Mouse (Mus musculus) hindbrain, embryonic 10.5 days (tissue): ENCODE data around the gene Col4a3. TPM values are rescaled to one million over a fixed set of nuclear protein-coding genes. Genes with fewer than 3 reads are reported as not detected.

ENCODE experiments used
- DNase-seq: peaks from one replicate; pipeline ENCODE4 v3.0.0-alpha.2; 2017; ENCODE audit warnings: low spot score
- H3K27ac ChIP-seq: fragments of 300-500 bp; sonication (generic); 2 replicates; pipeline ENCODE4 v1.5.1; 2016; ENCODE audit warnings: mild to moderate bottlenecking, moderate library complexity
- H3K27me3 ChIP-seq: fragments of 300-500 bp; sonication (generic); 2 replicates; pipeline ENCODE4 v1.6.1; 2016; ENCODE audit warnings: mild to moderate bottlenecking; ENCODE audit not compliant: poor library complexity, insufficient read depth, severe bottlenecking
- H3K36me3 ChIP-seq: fragments of 300-500 bp; sonication (generic); 2 replicates; pipeline ENCODE4 v1.6.1; 2016; ENCODE audit warnings: mild to moderate bottlenecking, moderate library complexity
- H3K4me1 ChIP-seq: fragments of 300-500 bp; sonication (generic); replicated peaks from 2 replicates; pipeline ENCODE4 v1.6.1; 2016; ENCODE audit warnings: mild to moderate bottlenecking
- H3K4me3 ChIP-seq: fragments of 300-500 bp; sonication (generic); 2 replicates; pipeline ENCODE4 v1.5.1; 2016; ENCODE audit warnings: mild to moderate bottlenecking, moderate library complexity
- H3K9me3 ChIP-seq: fragments of 300-500 bp; sonication (generic); 2 replicates; pipeline ENCODE4 v1.6.1; 2016; ENCODE audit warnings: mild to moderate bottlenecking, moderate library complexity
- WGBS: fragments of 180-500 bp; shearing (Covaris S2); methylation state at CpG from one replicate; pipeline ENCODE4 v1.1.7; 2016; 5-methylcytosine and 5-hydroxymethylcytosine counted together
- polyA plus RNA-seq: library from polyadenylated mRNA; unstranded; fragments of >200 nt; fragmentation: Nextera tagmentation; extraction: Ambion mirVana; gene quantifications from 2 replicates; pipeline ENCODE4 v1.2.1, GENCODE M21; 2016

Col4a3 gene
- polyA plus RNA-seq, 1 experiment from 2014 or later = 0.18 TPM

DNA sequence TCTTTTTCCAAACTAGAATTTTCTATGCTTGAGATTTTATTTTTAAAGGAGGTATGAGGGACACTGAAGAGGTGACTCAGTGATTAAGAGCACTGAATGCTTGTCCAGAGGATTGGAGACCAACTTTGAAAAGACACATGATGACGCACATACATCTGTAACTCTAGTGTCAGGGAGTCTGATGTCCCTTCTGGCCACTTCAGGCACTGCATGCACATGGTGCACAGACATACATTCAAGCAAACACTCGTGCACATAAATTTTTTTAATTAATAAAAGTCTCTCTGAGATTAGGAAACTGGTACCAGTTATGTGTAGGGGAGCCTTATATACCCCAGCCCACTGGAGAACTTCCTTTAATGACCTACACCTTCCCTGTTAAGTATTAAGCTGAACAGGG is 10.5 kb upstream of the Col4a3 start:
- H3K4me1 ChIP-seq = no peaks in the 10 kb centered on the region
- H3K27me3 ChIP-seq = no peaks in the 10 kb centered on the region
- H3K9me3 ChIP-seq = no peaks in the 10 kb centered on the region
- no peak overlapping the region for H3K27ac ChIP-seq
- no peak for DNase-seq
- 89% methylated on average over 2 of the region's 2 CpGs for WGBS
- H3K36me3 ChIP-seq = no peaks in the 10 kb centered on the region
- no peak overlapping the region for H3K4me3 ChIP-seq

GRCm38 (mm10) chr1:82577339-82577738 is 9.4 kb upstream of the Col4a3 start:
- H3K27ac ChIP-seq = no peak overlapping the region
- no peaks in the 10 kb centered on the region for H3K9me3 ChIP-seq
- no peak for DNase-seq
- no peaks in the 10 kb centered on the region for H3K36me3 ChIP-seq
- no peaks in the 10 kb centered on the region for H3K4me1 ChIP-seq
- 91% methylated on average over 10 of the region's 10 CpGs for WGBS
- H3K27me3 ChIP-seq = no peaks in the 10 kb centered on the region
- H3K4me3 ChIP-seq = no peak overlapping the region

DNA sequence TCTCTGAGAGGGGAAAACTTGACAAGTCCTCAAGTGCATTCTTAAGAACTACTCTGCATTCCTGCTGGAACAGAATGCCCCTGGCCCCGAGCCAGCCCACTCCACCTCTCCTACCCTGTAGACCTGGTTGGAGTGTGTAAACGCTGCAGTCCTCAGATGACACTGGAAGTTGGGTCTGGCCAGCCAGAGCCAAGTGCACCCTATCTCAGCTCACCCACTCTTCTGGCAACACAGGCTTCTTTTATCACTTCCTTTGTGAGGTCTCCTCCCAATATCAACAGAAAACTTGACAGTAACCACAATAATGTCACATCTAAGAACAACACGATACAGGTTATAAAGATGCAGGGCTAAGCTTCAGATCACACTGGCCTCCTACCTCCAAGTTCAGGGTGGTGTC is 8.8 kb upstream of the Col4a3 start:
- Histone ChIP-seq H3K4me1 (no peaks in the 10 kb centered on the region), H3K27me3 (no peaks in the 10 kb centered on the region), H3K9me3 (no peaks in the 10 kb centered on the region), H3K4me3 (no peak overlapping the region), H3K36me3 (no peaks in the 10 kb centered on the region), H3K27ac (no peak overlapping the region)
- no peak for DNase-seq
- WGBS = 88% methylated on average over 3 of the region's 3 CpGs

DNA sequence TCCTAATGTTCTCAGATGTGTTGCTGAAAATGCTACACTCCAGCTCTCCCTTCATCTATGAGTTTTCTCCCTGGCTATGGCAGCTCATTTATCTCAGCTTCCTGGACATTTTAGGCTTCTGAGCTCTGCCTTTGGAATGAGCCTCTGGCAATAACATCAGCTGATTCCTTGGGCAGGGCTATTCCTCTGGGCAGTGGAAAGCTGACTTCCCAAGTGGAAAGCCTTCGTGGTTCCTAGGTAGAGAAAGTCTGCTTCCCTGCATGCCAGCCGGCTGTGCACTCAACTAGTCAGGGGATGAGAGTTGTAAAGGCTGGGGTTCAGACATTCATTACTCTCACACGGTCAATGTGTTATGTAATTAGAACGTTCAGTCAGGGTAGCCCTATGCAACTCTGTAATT is 8.4 kb upstream of the Col4a3 start:
- H3K9me3 ChIP-seq = no peaks in the 10 kb centered on the region
- H3K4me1 ChIP-seq = no peaks in the 10 kb centered on the region
- H3K36me3 ChIP-seq = no peaks in the 10 kb centered on the region
- DNase-seq = no peak
- no peak overlapping the region for H3K27ac ChIP-seq
- 79% methylated on average over 4 of the region's 4 CpGs for WGBS
- no peaks in the 10 kb centered on the region for H3K27me3 ChIP-seq
- H3K4me3 ChIP-seq = no peak overlapping the region

DNA sequence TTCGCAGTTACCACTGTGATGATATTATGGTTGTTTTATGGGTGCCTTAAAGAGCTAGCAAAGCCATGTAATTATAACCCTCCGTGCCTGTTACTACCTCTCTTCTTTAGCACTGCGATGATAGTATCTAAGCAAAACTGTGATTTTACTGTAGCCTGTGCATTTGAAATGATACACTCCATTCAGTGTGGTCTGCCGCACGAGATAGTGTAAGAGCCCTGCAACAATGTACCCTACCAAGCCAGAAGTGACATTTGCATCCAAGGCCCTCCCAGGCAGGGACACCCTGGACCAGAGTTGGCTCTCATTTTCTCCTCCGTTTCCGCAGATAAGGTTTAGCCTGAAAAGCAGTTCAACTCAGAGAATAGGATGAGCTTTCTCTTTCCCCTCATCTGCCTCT is 740 bp upstream of the Col4a3 start:
- Histone ChIP-seq H3K27me3 (peaks cover 28% of the 10 kb centered on the region), H3K27ac (no peak overlapping the region), H3K4me3 (peak overlapping the region; percentile 54; the same call in 1 of the 2 replicates), H3K9me3 (no peaks in the 10 kb centered on the region), H3K36me3 (no peaks in the 10 kb centered on the region), H3K4me1 (peaks cover 11% of the 10 kb centered on the region)
- 74% methylated on average over 7 of the region's 7 CpGs for WGBS
- no peak for DNase-seq

DNA sequence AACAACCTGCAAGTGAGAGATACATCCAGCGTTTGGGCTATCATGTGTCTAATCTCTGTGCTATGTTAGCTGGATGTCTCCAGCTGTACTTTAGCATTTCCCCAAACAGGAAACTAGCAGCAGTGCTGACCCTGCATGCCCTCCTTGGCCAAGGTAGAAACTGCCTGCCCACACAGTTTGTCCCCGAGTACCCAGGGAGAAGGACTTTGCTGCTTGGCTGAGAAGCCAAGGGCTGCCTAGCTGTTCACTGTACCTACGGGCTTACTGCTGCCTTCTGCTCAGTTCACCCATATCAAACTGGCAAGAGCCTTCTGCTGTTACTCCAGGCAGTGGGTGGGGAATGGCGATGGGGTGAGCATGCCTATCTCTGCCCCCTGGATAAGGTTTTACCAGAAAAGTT is 3.5 kb downstream of the Col4a3 start:
- Histone ChIP-seq H3K9me3 (no peaks in the 10 kb centered on the region), H3K4me1 (peaks cover 11% of the 10 kb centered on the region), H3K27me3 (peaks cover 28% of the 10 kb centered on the region), H3K36me3 (no peaks in the 10 kb centered on the region), H3K27ac (no peak overlapping the region), H3K4me3 (no peak overlapping the region)
- 78% methylated on average over 4 of the region's 4 CpGs for WGBS
- DNase-seq = no peak

DNA sequence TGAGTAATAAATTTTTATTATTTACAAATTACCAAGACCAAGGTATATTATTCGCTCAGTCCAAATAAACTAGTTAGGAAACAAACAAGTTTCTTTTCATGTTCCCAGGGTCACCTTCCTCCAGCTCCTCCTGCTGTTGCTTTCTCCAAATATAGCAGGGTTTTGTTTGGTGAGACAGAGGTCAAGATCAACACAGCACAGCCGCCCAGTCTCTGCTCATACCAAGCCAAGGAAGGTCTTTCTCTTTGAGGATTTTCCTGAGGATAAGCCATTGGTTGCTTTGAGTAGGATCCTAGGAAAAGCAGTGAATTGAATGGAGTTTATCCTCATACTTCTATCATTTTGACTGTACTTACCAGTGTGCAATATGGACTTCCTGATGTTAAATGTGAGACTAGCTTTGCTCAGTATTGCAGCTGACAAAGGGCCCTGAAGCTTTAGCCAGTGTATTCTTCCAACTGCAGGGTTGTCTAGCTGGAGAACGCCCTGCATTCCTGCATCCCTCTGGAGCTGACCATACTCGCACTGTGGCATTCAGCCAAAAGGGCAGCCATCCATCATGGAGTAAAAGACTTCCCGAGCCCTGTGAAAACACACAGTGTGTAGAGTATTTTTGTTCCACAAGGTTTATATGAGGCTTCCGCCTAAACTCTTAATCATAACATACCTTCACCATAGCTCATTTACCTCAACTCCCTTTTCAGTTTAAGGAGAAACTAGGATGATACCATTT is 10.3 kb downstream of the Col4a3 start:
- WGBS = 76% methylated on average over 6 of the region's 6 CpGs
- Histone ChIP-seq H3K9me3 (no peaks in the 10 kb centered on the region), H3K27me3 (no peaks in the 10 kb centered on the region), H3K27ac (no peak overlapping the region), H3K36me3 (no peaks in the 10 kb centered on the region), H3K4me1 (no peaks in the 10 kb centered on the region), H3K4me3 (no peak overlapping the region)
- no peak for DNase-seq

GRCm38 (mm10) chr1:82603198-82603950 is 16.7 kb downstream of the Col4a3 start:
- Histone ChIP-seq H3K9me3 (no peaks in the 10 kb centered on the region), H3K36me3 (no peaks in the 10 kb centered on the region), H3K4me3 (no peak overlapping the region), H3K27ac (no peak overlapping the region), H3K4me1 (no peaks in the 10 kb centered on the region), H3K27me3 (no peaks in the 10 kb centered on the region)
- DNase-seq = no peak
- WGBS = 79% methylated on average over 7 of the region's 7 CpGs

DNA sequence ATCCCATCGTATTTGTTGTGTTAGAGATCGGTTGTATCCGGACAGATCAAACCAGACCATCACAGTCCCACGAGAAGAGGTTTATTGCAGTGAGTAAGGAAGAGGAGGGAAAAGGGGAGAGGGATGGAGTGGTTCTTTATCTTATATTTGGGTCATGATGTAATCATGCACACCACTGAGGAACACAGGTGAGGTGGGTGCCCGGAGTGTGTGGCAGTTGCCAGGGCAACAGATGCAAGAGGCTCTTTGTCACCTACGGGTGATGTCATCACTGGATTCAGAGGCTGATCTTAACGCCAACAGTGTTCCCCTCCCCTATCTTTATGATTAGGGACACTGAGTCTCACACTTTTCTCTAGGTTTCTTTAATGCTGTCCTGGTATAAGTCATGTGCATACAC is 18.6 kb downstream of the Col4a3 start:
- no peak for DNase-seq
- Histone ChIP-seq H3K9me3 (no peaks in the 10 kb centered on the region), H3K27me3 (no peaks in the 10 kb centered on the region), H3K27ac (no peak overlapping the region), H3K4me3 (no peak overlapping the region), H3K4me1 (no peaks in the 10 kb centered on the region), H3K36me3 (no peaks in the 10 kb centered on the region)
- 89% methylated on average over 7 of the region's 7 CpGs for WGBS

DNA sequence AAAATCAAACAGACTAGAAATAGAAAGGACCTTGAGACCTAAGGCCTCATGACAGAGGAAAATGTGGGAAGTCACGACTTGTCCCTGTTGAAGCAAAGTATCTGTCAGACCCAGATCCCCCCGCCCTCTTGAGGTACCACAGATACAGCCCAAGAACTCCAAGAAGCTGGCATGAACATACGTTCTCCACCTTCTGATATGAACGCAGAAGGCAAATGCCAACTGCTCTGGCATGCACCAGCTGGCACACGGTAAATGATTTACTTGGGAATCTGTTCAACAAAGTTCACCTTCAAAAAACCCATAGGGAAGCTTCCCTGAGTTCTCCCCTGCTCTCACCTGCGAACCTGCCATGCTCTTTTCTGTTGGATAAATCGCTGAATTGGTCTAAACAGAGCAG is 19.1 kb downstream of the Col4a3 start:
- WGBS = 87% methylated on average over 7 of the region's 7 CpGs
- Histone ChIP-seq H3K27me3 (no peaks in the 10 kb centered on the region), H3K4me1 (no peaks in the 10 kb centered on the region), H3K27ac (no peak overlapping the region), H3K4me3 (no peak overlapping the region), H3K36me3 (no peaks in the 10 kb centered on the region), H3K9me3 (no peaks in the 10 kb centered on the region)
- no peak for DNase-seq

GRCm38 (mm10) chr1:82608646-82609262 is 22.0 kb downstream of the Col4a3 start:
- no peak overlapping the region for H3K27ac ChIP-seq
- H3K36me3 ChIP-seq = no peaks in the 10 kb centered on the region
- H3K9me3 ChIP-seq = no peaks in the 10 kb centered on the region
- WGBS = 82% methylated on average over 9 of the region's 9 CpGs
- H3K27me3 ChIP-seq = no peaks in the 10 kb centered on the region
- H3K4me1 ChIP-seq = no peaks in the 10 kb centered on the region
- no peak overlapping the region for H3K4me3 ChIP-seq
- no peak for DNase-seq

GRCm38 (mm10) chr1:82612061-82612660 is 25.4 kb downstream of the Col4a3 start:
- Histone ChIP-seq H3K9me3 (no peaks in the 10 kb centered on the region), H3K4me1 (no peaks in the 10 kb centered on the region), H3K36me3 (no peaks in the 10 kb centered on the region), H3K4me3 (no peak overlapping the region), H3K27ac (no peak overlapping the region), H3K27me3 (no peaks in the 10 kb centered on the region)
- 87% methylated on average over 9 of the region's 9 CpGs for WGBS
- no peak for DNase-seq

GRCm38 (mm10) chr1:82618001-82618400 is 31.3 kb downstream of the Col4a3 start:
- H3K27me3 ChIP-seq = no peaks in the 10 kb centered on the region
- no peak for DNase-seq
- H3K4me3 ChIP-seq = no peak overlapping the region
- H3K9me3 ChIP-seq = no peaks in the 10 kb centered on the region
- no peak overlapping the region for H3K27ac ChIP-seq
- H3K36me3 ChIP-seq = no peaks in the 10 kb centered on the region
- 80% methylated on average over 5 of the region's 5 CpGs for WGBS
- no peaks in the 10 kb centered on the region for H3K4me1 ChIP-seq
